Mouse (Mus musculus): ENCODE results near the gene Kcnq1. TPM values are rescaled to one million over a fixed set of nuclear protein-coding genes. Genes with fewer than 3 reads are reported as not detected.
A peak's percentile ranks its signal among the peaks of the same experiment; 100 is the strongest.

Gene Kcnq1
- polyA plus RNA-seq, 1 experiment, result 1.2 TPM

- no peak overlapping the region for H3K4me3 ChIP-seq (ENCODE audit: extremely low read depth, insufficient read depth, insufficient read length)
- H3K36me3 ChIP-seq (ENCODE audit: control insufficient read depth, insufficient read depth, low read length), result no peaks in the 10 kb centered on the region
- H3K4me1 ChIP-seq (ENCODE audit: control insufficient read depth, insufficient read depth, insufficient read length), result no peaks in the 10 kb centered on the region
- 96% methylated on average over 2 of the region's 2 CpGs for WGBS
- no peak for DNase-seq (ENCODE audit: low read depth in 1 of 2, low spot score in 2 of 2)
- TF ChIP-seq CTCF (IDR thresholded peaks at IDR 0.05; ENCODE audit: extremely low read depth, insufficient read depth, insufficient read length, insufficient replicate concordance) (no peak), POLR2A (IDR thresholded peaks at IDR 0.05; ENCODE audit: low read depth, low read length) (no peak)
- no peak overlapping the region for H3K27ac ChIP-seq (ENCODE audit: insufficient read depth, low read length)
- no peaks in the 10 kb centered on the region for H3K27me3 ChIP-seq (ENCODE audit: control insufficient read depth, insufficient read depth, low read length)
Observed at GRCm38 (mm10) chr7:143142680-143143079, 36.5 kb downstream of the Kcnq1 start.

GRCm38 (mm10) chr7:143147015-143147414 lies 40.9 kb downstream of the Kcnq1 start:
- 80% methylated on average over 5 of the region's 5 CpGs for WGBS
- no peak overlapping the region for H3K4me3 ChIP-seq (ENCODE audit: extremely low read depth, insufficient read depth, insufficient read length)
- TF ChIP-seq CTCF (IDR thresholded peaks at IDR 0.05; ENCODE audit: extremely low read depth, insufficient read depth, insufficient read length, insufficient replicate concordance), result no peak
- no peak for TF ChIP-seq POLR2A (IDR thresholded peaks at IDR 0.05; ENCODE audit: low read depth, low read length)
- no peaks in the 10 kb centered on the region for H3K4me1 ChIP-seq (ENCODE audit: control insufficient read depth, insufficient read depth, insufficient read length)
- H3K27ac ChIP-seq (ENCODE audit: insufficient read depth, low read length), result no peak overlapping the region
- H3K27me3 ChIP-seq (ENCODE audit: control insufficient read depth, insufficient read depth, low read length), result no peaks in the 10 kb centered on the region
- H3K36me3 ChIP-seq (ENCODE audit: control insufficient read depth, insufficient read depth, low read length), result no peaks in the 10 kb centered on the region
- no peak for DNase-seq (ENCODE audit: low read depth in 1 of 2, low spot score in 2 of 2)

GRCm38 (mm10) chr7:143151171-143151570 lies 45.0 kb downstream of the Kcnq1 start:
- DNase-seq (ENCODE audit: low read depth in 1 of 2, low spot score in 2 of 2), result peak in 1 of 2 experiments; percentile 16
- no peak overlapping the region for H3K4me3 ChIP-seq (ENCODE audit: extremely low read depth, insufficient read depth, insufficient read length)
- no peaks in the 10 kb centered on the region for H3K27me3 ChIP-seq (ENCODE audit: control insufficient read depth, insufficient read depth, low read length)
- H3K36me3 ChIP-seq (ENCODE audit: control insufficient read depth, insufficient read depth, low read length), result no peaks in the 10 kb centered on the region
- no peak; the same call in 1 of the 2 replicates for TF ChIP-seq CTCF (IDR thresholded peaks at IDR 0.05; ENCODE audit: extremely low read depth, insufficient read depth, insufficient read length, insufficient replicate concordance)
- no peak for TF ChIP-seq POLR2A (IDR thresholded peaks at IDR 0.05; ENCODE audit: low read depth, low read length)
- H3K27ac ChIP-seq (ENCODE audit: insufficient read depth, low read length), result no peak overlapping the region
- WGBS, result 9% methylated on average over 2 of the region's 2 CpGs
- H3K4me1 ChIP-seq (ENCODE audit: control insufficient read depth, insufficient read depth, insufficient read length), result no peaks in the 10 kb centered on the region

GRCm38 (mm10) chr7:143152350-143152749 lies 46.2 kb downstream of the Kcnq1 start:
- Histone ChIP-seq H3K27ac (ENCODE audit: insufficient read depth, low read length) (no peak overlapping the region), H3K36me3 (ENCODE audit: control insufficient read depth, insufficient read depth, low read length) (no peaks in the 10 kb centered on the region), H3K27me3 (ENCODE audit: control insufficient read depth, insufficient read depth, low read length) (no peaks in the 10 kb centered on the region), H3K4me1 (ENCODE audit: control insufficient read depth, insufficient read depth, insufficient read length) (no peaks in the 10 kb centered on the region), H3K4me3 (ENCODE audit: extremely low read depth, insufficient read depth, insufficient read length) (no peak overlapping the region)
- TF ChIP-seq POLR2A (IDR thresholded peaks at IDR 0.05; ENCODE audit: low read depth, low read length) (no peak), CTCF (IDR thresholded peaks at IDR 0.05; ENCODE audit: extremely low read depth, insufficient read depth, insufficient read length, insufficient replicate concordance) (no peak)
- whole genome bisulfite sequencing, result 60% methylated on average over 3 of the region's 3 CpGs
- no peak for DNase-seq (ENCODE audit: low read depth in 1 of 2, low spot score in 2 of 2)

GRCm38 (mm10) chr7:143153915-143154373 lies 47.8 kb downstream of the Kcnq1 start:
- Histone ChIP-seq H3K4me3 (ENCODE audit: extremely low read depth, insufficient read depth, insufficient read length) (no peak overlapping the region), H3K36me3 (ENCODE audit: control insufficient read depth, insufficient read depth, low read length) (no peaks in the 10 kb centered on the region), H3K27me3 (ENCODE audit: control insufficient read depth, insufficient read depth, low read length) (no peaks in the 10 kb centered on the region), H3K27ac (ENCODE audit: insufficient read depth, low read length) (no peak overlapping the region), H3K4me1 (ENCODE audit: control insufficient read depth, insufficient read depth, insufficient read length) (no peaks in the 10 kb centered on the region)
- DNase-seq (ENCODE audit: low read depth in 1 of 2, low spot score in 2 of 2), result peak; percentile 15 to 62
- TF ChIP-seq POLR2A (IDR thresholded peaks at IDR 0.05; ENCODE audit: low read depth, low read length) (no peak), CTCF (IDR thresholded peaks at IDR 0.05; ENCODE audit: extremely low read depth, insufficient read depth, insufficient read length, insufficient replicate concordance) (peak; percentile 87)
- 5% methylated on average over 18 of the region's 18 CpGs for WGBS

- TF ChIP-seq POLR2A (IDR thresholded peaks at IDR 0.05; ENCODE audit: low read depth, low read length) (no peak), CTCF (IDR thresholded peaks at IDR 0.05; ENCODE audit: extremely low read depth, insufficient read depth, insufficient read length, insufficient replicate concordance) (no peak)
- 70% methylated on average over 19 of the region's 19 CpGs for WGBS
- Histone ChIP-seq H3K27me3 (ENCODE audit: control insufficient read depth, insufficient read depth, low read length) (no peaks in the 10 kb centered on the region), H3K36me3 (ENCODE audit: control insufficient read depth, insufficient read depth, low read length) (no peaks in the 10 kb centered on the region), H3K4me3 (ENCODE audit: extremely low read depth, insufficient read depth, insufficient read length) (no peak overlapping the region), H3K4me1 (ENCODE audit: control insufficient read depth, insufficient read depth, insufficient read length) (no peaks in the 10 kb centered on the region), H3K27ac (ENCODE audit: insufficient read depth, low read length) (no peak overlapping the region)
- DNase-seq (ENCODE audit: low read depth in 1 of 2, low spot score in 2 of 2), result no peak
Observed at GRCm38 (mm10) chr7:143154458-143154871, 48.3 kb downstream of the Kcnq1 start.

GRCm38 (mm10) chr7:143155257-143155656 lies 49.1 kb downstream of the Kcnq1 start:
- Histone ChIP-seq H3K4me3 (ENCODE audit: extremely low read depth, insufficient read depth, insufficient read length) (no peak overlapping the region), H3K27ac (ENCODE audit: insufficient read depth, low read length) (no peak overlapping the region), H3K36me3 (ENCODE audit: control insufficient read depth, insufficient read depth, low read length) (no peaks in the 10 kb centered on the region), H3K27me3 (ENCODE audit: control insufficient read depth, insufficient read depth, low read length) (no peaks in the 10 kb centered on the region), H3K4me1 (ENCODE audit: control insufficient read depth, insufficient read depth, insufficient read length) (no peaks in the 10 kb centered on the region)
- no peak for DNase-seq (ENCODE audit: low read depth in 1 of 2, low spot score in 2 of 2)
- WGBS, result 71% methylated on average over 5 of the region's 5 CpGs
- TF ChIP-seq POLR2A (IDR thresholded peaks at IDR 0.05; ENCODE audit: low read depth, low read length) (no peak), CTCF (IDR thresholded peaks at IDR 0.05; ENCODE audit: extremely low read depth, insufficient read depth, insufficient read length, insufficient replicate concordance) (no peak)
